Mouse (Mus musculus): ENCODE results near the gene Arid5b.

The Arid5b gene

DNA sequence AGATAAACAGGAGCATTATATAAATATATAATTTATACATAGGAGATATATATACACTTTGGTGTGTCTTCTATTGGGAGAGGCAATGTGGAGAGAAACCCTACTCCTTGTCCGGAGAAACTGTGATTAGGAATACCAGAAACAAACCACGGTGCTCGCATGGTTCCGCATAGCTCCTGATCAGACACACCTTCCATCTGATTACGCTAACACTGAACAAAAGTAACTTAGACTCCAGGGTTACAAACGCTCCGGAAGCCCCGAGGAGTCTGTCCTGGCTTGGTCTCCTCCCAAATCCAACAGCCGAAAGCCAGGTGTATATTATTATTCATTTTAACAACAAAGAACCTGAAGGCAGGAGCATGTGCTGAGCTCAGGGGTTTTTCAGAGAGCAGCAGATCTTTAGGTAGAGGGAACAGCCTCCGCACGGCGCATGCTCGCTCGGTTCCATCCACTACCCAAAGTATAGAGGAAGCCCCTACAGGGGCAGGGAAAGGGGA lies 41.5 kb downstream of the Arid5b start:
- DNase-seq (ENCODE audit: low spot score in 2 of 2) = no peak

DNA sequence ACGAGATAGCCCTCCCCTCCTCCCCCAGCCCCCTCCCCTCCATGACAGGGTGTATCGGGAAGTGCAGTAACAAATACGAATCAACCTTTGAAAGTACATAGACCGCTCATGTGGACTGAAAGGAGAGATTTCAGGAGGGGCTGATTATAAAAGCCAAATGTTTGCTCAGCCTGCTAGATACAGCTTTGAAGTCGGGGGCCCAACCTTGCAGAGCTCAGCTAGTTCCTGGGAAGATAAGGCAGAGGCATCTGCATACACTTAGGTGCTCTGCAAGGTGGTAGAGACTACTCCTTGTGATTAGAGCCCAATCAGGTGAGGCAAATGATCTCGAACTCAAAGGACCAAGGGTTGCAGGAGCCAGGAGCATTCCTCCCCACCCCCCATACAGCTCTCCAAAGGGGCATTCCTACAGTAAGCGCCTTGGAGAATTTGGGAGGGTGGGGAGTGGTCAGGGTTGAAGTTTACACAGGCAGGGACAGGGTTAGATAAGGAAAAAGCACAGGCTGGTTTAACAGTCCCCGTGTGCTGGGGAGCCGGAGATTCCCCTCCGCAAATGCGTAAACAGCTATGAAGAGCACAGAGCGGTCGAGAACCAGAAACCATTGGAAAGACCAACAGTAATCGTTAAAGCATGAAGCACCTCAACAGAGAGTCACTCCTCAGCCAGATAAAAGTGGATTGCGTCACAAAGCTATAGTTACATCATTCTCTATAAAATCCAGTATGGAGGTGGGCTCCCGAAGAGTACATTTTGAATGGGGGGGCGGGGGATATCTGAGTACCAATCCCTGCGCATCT lies 47.0 kb downstream of the Arid5b start:
- DNase-seq (ENCODE audit: low spot score in 2 of 2) = no peak

DNA sequence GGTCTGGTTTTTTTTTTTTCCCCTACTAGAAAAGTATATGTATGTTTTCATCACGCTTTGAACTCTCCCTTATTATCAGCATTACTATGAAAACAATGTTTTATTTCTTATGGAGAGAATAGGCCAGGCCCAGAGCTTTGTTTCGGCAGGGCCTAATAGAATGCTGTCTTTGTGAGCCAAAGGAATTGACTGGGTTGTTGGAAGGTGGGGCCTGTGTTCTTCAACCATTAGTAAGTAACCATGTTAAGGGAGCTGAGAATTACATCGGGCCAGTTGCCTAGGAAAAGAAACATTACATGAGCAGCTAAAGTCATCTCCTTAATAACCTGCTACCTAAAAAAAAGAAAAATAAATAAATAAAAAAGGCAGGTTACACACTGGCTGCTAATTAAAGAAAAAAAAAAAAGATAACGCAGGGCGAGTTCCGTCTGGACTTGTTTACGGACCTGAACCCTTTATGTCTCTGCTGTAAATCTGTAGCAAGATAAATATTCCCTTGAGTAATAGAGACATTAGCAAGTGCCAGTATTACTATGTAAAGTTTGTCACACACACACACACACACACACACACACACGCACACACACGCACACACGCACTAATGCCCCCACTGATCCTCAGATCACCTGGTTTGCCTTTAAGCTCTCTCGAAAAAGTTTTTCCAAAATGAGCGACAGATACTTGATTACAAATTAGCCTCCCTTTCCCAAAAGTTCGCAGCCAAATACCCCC lies 47.7 kb downstream of the Arid5b start:
- no peak for DNase-seq (ENCODE audit: low spot score in 2 of 2)

DNA sequence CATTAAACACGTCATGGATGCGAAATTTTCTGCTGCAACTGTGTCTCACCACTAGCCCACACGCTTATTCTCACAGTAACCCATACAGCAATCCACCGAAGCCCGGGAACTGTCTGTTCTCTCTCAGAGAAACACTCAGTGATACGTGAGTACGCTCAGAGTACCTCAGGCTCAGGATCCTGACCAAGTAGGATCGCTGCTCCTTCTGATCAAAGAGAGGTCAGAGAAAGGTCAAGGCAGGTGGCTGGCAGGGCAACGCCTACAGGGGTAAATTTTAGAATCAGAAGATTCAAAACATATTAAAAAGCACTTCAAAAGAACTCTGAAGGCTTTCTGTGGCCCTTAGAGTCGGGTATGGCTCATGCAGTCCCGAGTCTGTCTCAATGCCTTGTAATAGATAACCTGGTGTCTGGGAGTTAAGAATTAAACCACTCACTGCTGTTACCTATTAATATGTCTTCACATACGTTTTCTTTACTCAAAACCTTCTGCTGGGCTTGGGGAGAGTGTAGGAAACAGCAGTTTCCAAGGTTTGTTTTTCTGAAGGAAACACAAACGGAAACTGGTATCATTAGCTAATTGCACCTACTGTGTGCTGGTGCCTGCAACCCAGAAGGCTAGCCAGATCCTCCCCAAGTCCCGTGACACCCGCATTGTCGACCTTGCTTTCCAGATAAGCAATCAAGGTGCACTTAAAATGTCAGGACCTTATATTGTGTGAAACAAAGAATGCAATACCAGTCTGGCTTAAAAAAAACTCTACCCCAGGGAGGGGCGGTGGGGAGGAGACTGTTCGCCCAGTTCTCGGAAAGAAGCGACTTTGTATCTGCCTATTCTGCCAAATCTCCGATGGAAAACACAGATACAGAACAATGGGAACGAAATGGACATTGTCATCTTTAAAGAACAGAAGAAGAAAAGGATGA lies 48.6 kb downstream of the Arid5b start:
- no peak for DNase-seq (ENCODE audit: low spot score in 2 of 2)

DNA sequence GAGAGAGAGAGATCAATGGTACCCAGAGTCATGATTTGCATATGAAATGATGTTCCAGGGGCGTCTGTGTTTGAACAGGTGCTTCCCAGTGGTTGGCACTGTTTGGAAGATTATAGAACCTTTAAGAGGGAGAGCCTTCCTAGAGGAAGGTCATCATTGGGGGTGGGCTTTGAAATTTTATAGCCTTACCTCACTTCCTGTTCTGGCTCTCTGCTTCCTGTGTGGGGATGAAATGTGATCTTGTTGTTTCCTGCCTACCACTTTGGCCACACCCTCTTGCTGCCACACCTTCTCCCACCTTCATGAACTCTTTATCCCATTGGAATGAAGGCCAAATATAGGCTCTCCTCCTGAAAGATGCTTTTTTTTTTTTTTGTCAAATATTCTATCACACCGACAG lies 55.9 kb downstream of the Arid5b start:
- no peak for DNase-seq (ENCODE audit: low spot score in 2 of 2)

DNA sequence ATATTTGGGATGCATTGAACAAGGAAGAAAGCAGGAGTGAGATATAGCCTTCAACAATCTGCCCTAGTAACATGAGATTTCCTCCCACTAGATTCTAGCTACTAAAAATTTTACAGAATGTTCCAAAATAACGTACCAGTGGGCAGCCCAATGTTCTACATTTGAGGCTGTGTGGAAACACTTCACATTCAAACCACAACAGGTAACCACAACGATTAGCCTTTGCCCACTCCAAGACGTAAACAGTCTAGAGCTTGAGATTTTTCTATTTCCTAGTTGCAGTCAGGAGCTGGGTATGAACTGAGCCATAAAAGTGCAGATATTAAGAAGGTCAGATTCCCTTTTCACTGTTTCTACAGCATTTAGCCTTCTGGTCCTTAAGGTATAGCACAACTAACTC lies 56.5 kb downstream of the Arid5b start:
- DNase-seq (ENCODE audit: low spot score in 2 of 2) = peak in 1 of 2 experiments; percentile 17

DNA sequence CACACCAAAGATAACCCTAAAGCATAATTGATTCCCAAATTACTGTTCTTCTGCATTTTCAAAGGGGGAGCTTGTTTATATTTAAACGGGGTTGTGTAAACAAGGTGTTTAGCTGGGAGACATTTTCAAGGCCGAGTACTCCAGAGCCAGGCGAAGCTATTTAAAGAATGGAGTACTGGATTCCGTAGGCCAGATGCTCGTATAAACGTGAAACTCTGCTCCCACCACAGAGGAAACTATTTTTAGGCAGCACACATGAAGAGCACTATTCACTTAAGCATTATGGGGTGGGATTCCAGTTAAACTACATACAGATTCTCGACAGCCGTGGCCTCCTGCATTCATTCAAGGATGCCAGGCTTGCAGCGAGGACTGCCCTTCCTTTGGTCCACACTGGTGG lies 59.2 kb downstream of the Arid5b start:
- peak in 1 of 2 experiments; percentile 30 for DNase-seq (ENCODE audit: low spot score in 2 of 2)

DNA sequence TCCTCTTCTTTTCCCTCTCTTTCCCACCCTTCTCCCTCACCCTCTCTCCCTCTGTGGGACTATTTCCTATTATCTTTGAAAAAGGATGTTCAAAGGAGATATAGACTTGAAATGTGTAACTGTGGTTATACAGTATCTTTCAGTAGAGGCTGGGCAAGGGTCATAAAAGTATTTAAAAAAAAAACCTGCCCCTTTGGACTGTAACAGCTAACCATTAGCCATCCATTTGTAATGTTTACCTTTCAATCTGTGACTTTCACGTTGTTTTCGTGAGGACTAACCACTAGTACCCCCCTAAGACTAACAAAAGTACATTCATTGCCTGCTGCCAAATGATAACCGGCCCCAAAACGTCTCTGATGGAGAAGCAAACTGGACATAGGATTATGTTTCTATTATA lies 59.9 kb downstream of the Arid5b start:
- no peak for DNase-seq (ENCODE audit: low spot score in 2 of 2)

DNA sequence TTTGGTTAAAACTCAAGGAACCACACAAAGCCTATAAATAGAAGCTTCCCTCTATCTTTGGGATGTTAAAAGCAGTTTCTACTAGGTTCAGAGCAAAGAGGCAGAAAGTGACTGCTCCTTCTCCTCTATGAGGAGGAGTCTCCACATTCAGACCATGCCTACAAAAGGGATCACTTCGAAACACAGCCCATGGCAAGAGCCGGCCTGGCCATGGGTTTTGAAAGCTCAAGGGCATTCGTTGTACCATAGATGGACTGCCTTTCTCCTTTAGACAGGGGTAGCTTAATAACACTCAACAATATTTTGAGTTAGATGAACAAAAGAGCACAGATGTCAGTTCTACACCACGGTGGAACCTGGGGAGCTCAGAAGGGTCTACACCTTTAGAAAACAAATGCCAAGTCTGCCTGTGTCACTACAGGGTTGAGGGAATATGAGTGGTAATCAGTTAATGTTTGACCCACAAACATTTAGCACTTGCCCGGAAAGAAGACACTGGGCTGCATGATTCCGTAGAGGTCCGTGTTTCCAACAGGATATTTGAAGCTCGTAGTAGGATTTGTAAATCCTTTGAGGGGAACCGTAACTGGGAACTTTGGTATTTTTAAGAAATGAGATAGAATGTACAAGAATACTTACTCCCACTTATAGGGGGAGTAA lies 63.6 kb downstream of the Arid5b start:
- no peak for DNase-seq (ENCODE audit: low spot score in 2 of 2)

DNA sequence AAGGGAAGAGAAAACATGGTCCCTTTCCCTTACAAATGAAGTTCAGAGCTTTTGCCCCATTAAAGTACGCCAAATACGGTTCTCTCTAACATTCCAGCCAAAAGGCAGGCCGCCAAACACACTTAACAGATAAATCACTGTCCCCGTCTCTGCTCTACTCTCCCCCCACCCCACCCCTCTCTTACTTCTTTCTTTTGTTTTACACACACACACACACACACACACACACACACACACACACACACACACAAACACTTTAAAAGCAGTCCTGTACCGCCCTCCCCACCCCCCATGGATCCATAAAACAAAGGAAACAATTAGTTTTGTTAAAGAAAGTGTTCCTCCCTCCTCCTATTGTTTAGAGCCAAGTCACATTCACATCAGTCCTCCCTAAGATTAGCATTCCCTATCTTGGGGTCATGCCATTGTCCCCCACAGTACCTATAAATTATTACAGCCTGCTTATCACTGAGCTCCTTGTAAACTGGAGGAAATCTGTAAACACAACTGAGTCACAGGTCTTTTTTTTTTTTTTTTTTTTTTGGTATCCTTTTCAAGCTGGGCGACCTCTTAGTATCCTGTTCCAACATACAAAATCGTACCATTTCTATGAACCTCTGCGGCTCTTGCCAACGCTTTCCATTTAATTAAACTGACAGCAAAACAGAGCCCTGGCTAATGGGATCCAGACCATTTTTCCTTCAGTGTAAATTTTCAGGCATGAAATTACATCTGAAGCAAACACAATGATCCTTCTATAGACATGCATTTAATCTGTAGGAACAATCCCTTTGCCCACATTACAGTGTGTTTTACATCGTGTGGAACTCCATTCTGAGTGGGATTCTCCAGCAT lies 66.3 kb downstream of the Arid5b start:
- DNase-seq (ENCODE audit: low spot score in 2 of 2) = no peak

DNA sequence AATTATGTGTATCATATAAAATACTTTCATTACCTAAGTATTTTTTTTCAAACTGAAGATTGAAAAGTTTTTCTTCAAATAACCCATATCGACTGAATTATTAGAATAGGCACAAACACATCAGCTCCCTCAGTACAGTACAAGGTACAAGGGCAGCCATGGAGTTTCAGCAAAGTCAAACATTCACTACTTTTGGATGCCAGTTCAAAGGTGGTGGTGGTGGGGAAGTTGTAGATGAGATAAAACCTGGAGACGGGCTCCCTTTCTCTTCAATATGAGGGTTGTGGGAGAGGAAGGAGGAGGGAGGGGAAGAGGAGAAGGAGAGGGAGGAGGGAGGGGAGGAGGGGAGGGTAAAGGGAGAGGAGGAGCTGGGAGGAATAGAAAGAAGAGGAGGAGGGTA lies 67.0 kb downstream of the Arid5b start:
- no peak for DNase-seq (ENCODE audit: low spot score in 2 of 2)

DNA sequence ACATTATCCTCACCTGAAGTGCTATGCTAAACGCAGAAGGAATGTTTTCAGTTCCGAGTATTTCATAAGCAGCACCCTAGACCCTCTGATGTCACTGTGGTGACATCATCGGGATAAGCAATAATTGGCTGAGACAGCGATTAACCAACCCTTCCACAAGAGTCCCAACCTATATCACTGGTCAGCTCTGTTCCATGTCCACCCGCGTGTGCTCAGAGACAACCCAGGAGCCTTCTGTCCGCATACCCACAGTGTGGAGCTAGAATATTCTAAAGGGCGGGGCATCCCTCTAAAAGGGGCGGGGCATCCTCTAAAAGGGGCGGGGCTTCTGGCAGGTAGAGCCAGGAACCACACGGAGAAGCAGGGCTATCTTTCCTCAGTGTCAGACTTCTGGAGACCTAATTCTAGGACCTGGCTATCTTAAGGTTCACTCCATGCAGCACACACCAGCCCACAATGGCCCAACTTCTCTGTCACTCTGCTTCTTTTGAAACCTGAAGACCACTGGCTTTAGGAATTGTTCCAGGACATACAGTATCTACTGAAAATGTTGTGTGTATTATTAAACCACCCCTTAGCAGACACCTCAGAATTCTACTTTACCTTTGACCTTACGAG lies 68.4 kb downstream of the Arid5b start:
- no peak for DNase-seq (ENCODE audit: low spot score in 2 of 2)

DNA sequence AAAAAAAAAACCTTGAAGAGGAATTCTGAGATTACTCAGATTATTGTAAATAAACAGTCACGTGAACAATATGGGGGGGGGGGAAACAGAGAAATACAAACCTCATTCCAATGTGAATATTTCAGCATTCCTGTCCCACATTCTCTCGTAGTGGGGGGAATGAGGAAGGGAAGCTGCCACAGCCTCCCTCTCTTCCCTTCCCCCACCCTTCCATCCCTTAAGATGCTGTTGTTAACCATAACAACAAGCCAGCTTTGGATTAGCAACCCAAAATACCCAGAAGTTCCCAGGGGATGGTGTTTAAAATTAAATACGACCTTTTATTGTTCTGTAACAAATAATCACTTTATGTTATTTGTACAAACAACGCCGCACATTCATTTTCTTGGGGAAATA lies 69.9 kb downstream of the Arid5b start:
- DNase-seq (ENCODE audit: low spot score in 2 of 2) = no peak

DNA sequence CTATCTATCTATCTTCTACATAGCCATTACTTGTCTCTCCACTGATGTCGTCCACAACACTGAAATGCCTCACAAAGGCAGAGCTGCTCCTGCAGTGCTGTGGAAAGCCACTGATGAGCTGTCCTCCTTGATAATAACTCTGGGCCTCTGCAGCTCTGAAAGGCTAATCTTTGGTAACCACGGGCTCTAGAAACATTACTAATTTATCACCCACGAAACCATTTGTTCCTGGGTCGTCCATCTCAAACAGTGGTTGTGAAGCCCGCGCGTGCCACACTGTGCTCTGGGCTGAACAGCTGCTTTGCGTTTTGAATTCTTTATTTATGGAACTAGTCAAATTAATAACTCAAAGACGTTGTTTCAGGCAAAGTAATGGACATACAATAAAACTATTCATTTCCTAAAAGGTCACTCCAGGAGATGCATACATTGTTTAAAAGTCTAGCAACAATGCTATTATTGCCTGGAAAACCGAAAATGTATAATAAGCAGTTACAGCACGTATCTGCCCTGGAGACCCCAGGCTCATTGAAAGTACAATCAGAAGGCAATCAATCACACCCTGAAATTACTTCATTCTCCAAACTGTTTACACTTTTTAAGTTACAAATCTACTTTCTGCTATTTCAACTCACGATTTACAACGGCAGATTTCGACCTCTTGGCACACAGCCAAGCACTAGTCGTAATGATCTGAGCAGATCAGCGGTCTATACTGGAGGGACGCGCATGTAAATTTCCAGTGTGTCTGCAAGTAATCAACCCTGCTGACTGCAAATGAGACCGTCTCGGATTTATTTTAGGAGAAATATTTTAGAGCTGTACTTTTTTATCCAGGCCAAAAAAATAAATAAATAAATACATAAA lies 70.5 kb downstream of the Arid5b start:
- DNase-seq (ENCODE audit: low spot score in 2 of 2) = no peak

DNA sequence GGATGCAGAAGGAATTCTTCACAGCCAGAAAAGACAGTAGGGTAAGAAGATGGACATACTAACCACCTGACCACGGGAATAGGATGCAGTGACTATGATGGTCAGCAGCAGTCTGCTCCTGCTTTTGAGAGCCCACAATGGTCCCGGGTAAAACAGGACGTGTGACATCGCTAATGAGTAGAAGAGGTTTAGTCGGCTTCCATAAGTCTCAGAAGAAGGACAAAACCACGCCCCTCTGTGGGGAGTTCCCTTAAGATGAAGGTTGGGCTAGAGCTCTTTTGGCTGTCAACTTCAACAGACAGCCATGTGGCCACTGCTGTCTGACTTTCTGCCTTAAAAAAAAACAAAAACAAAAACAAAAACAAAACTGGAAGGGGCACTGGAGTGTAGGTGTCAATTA lies 74.1 kb downstream of the Arid5b start:
- DNase-seq (ENCODE audit: low spot score in 2 of 2) = no peak

DNA sequence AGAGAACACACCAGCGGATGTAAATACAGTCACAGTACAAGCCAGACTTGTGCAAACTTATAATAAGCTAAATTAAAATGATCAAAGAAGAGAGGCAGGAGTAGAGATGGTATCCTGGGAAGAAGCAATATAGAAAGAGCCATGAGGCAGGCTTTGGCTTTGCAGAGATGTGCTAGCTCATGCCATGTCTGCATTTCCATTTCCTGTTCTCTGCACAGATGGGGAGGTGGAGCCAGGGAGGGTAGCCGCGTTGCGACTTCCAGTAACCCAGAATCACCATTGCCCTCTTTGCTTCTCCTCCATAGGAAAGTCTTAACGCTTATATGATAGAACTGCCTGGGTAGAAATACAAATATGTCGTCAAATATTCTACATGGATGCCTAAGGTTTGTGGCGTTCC lies 74.7 kb downstream of the Arid5b start:
- DNase-seq (ENCODE audit: low spot score in 2 of 2) = no peak

DNA sequence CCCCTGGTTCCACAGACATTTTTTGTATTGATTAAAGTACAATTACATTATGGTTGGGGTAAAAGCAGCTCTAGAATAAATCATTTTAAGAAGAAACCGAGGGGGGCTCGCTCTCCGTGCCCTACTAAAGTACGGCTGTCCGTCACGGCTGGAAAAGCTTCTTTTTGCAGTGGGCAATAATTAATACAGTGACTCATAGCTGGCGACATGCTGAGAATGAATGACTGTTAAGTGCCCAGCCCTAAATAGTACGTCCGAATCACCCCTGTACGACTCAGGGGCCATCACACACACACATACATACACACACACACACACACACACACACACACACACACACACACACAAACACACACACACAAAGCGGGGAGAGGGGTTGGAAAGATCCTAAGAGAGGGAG lies 75.2 kb downstream of the Arid5b start:
- DNase-seq (ENCODE audit: low spot score in 2 of 2) = no peak

DNA sequence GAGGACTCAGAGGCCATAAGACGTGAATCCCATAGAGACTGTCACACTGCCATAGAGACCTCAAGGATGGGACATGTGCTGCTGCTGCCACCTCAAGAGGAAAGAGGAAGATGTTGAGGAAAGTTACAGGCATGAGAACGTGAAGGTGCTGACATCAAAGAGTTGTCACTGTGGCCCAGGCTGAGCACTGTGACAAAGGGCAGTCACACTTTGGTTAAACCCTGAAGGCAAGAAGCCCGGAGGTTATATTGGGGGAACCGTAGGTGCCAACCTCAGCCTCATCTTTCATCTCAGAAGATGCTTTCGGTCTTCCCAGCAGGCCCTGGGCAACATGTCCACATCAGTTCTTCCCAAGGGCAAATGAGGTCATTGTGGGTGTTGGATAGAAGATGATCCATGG lies 79.1 kb downstream of the Arid5b start:
- no peak for DNase-seq (ENCODE audit: low spot score in 2 of 2)

DNA sequence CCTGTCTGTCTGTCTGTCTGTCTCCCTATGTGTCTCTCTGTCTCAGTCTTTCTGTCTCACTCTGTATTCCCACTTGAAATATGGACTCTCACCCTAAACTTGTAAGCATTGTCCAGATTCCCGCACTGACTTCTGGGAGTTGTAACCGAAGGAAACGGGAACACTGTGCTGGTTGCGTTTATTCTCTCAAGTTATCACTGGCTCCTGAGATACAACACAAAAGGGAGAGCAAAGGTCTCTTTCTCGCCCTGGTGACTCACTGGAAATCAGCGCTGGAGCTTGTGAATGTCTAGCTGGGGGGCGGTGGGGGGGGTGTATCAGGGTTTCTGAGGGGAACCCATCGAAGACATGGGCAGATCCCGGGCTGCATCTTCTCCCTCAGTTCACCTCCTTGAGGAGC lies 82.2 kb downstream of the Arid5b start:
- no peak for DNase-seq (ENCODE audit: low spot score in 2 of 2)
